Mouse (Mus musculus) C2C12 (cell line): Measurements from ENCODE around the gene Mtf1. TPM values are rescaled to one million over a fixed set of nuclear protein-coding genes. Genes with fewer than 3 reads are reported as not detected.

Experiments used
- H3K27me3 ChIP-seq: one replicate; pipeline ENCODE4 v1.6.1; 2011; ENCODE audit not compliant: control insufficient read depth, insufficient read depth, insufficient read length
- H3K36me3 ChIP-seq: one replicate; pipeline ENCODE4 v1.6.1; 2011; ENCODE audit not compliant: control insufficient read depth, insufficient read depth
- H3K4me3 ChIP-seq: one replicate; pipeline ENCODE4 v1.5.1; 2011; ENCODE audit warnings: mild to moderate bottlenecking, control low read depth; ENCODE audit not compliant: poor library complexity, insufficient read depth, severe bottlenecking
- H3K79me2 ChIP-seq: one replicate; pipeline ENCODE4 v1.6.1; 2011; ENCODE audit not compliant: control insufficient read depth, insufficient read depth
- H3K79me3 ChIP-seq: one replicate; pipeline ENCODE4 v1.6.1; 2011; ENCODE audit warnings: low read depth, control low read depth
- H3ac ChIP-seq: one replicate; pipeline ENCODE3; 2011; ENCODE audit warnings: low read depth; ENCODE audit not compliant: control insufficient read depth, insufficient read length
- CEBPB ChIP-seq: IDR thresholded peaks from one replicate; pipeline ENCODE4 v1.6.1; 2011; ENCODE audit warnings: low read depth, mild to moderate bottlenecking, control low read depth, moderate library complexity
- CTCF ChIP-seq: IDR thresholded peaks from one replicate; pipeline ENCODE4 v1.5.1; 2011; ENCODE audit not compliant: control insufficient read depth, insufficient read depth, insufficient read length
- FOSL1 ChIP-seq: IDR thresholded peaks from one replicate; pipeline ENCODE4 v1.8.0; 2011; ENCODE audit warnings: mild to moderate bottlenecking, low read length; ENCODE audit not compliant: poor library complexity, insufficient read depth, severe bottlenecking
- MAX ChIP-seq: IDR thresholded peaks from one replicate; pipeline ENCODE4 v1.6.1; 2011; ENCODE audit warnings: mild to moderate bottlenecking, control low read depth
- MYOD1 ChIP-seq: IDR thresholded peaks from one replicate; pipeline ENCODE4 v1.6.1; 2011; ENCODE audit warnings: low read depth; ENCODE audit not compliant: control insufficient read depth, insufficient read length
- MYOG ChIP-seq: IDR thresholded peaks from one replicate; pipeline ENCODE4 v1.6.1; 2011; ENCODE audit not compliant: control insufficient read depth, insufficient read length; ENCODE audit errors: extremely low read depth
- USF1 ChIP-seq: IDR thresholded peaks from one replicate; pipeline ENCODE4 v1.6.1; 2011; ENCODE audit warnings: low read depth, mild to moderate bottlenecking, control low read depth, moderate library complexity
- polyA plus RNA-seq: library from polyadenylated mRNA; unstranded; fragments of >200 nt; fragmentation: generic; extraction: Trizol; gene quantifications from one replicate; pipeline ENCODE4 v1.2.1, GENCODE M21; 2012; ENCODE audit warnings: missing spikeins

The Mtf1 gene
- polyA plus RNA-seq, 1 experiment = 10.9 TPM

- no peak overlapping the region for H3K4me3 ChIP-seq
- TF ChIP-seq USF1 (no peak), MAX (no peak), CEBPB (no peak), MYOG (no peak), FOSL1 (no peak)
- peaks cover 18% of the 10 kb centered on the region for H3K36me3 ChIP-seq
- peaks cover 72% of the 10 kb centered on the region for H3K79me2 ChIP-seq
- peaks cover 23% of the 10 kb centered on the region for H3K79me3 ChIP-seq
- no peaks in the 10 kb centered on the region for H3K27me3 ChIP-seq
- H3ac ChIP-seq = no peak overlapping the region
Observed at GRCm38 (mm10) chr4:124817803-124818202, 15.9 kb downstream of the Mtf1 start.

GRCm38 (mm10) chr4:124818832-124819231 lies 16.9 kb downstream of the Mtf1 start:
- Histone ChIP-seq H3K4me3 (no peak overlapping the region), H3K79me3 (peaks cover 20% of the 10 kb centered on the region), H3K27me3 (no peaks in the 10 kb centered on the region), H3K79me2 (peaks cover 61% of the 10 kb centered on the region), H3ac (no peak overlapping the region), H3K36me3 (peaks cover 21% of the 10 kb centered on the region)
- TF ChIP-seq CTCF (no peak), FOSL1 (no peak), CEBPB (no peak), USF1 (no peak), MYOG (no peak), MAX (no peak), MYOD1 (no peak)

GRCm38 (mm10) chr4:124824967-124825366 lies 23.1 kb downstream of the Mtf1 start:
- TF ChIP-seq MYOG (no peak), CEBPB (no peak), MYOD1 (no peak), USF1 (no peak), FOSL1 (no peak), CTCF (no peak), MAX (no peak)
- Histone ChIP-seq H3K79me3 (no peaks in the 10 kb centered on the region), H3K4me3 (no peak overlapping the region), H3K27me3 (no peaks in the 10 kb centered on the region), H3K79me2 (peaks cover 4% of the 10 kb centered on the region), H3K36me3 (peaks cover 18% of the 10 kb centered on the region), H3ac (no peak overlapping the region)

DNA sequence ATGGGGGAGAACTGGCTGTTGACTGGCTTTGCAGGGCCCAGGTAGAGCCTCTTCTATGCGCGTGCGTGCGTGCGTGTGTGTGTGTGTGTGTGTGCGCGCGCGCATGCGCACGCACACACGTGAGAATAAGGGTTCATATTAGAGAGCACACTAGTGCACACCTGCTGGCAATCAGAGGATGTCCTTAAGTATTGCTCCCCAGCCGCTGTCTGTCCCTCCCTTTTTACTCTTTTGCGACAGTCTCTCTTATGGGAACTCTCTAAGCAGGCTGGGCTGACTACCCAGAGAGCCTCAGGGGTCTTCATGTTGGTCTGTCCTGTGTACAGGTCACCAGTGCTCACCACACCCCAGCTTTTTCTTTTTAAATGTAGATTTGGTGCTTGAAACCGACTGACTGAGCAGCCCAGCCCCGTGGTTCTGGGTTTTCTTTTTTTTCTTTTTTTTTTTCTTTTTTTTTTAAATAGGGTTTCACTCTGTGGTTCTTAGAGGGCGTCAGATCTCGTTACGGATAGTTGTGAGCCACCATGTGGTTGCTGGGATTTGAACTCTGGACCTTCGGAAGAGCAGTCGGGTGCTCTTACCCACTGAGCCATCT lies 23.6 kb downstream of the Mtf1 start:
- Histone ChIP-seq H3K36me3 (peaks cover 15% of the 10 kb centered on the region), H3ac (no peak overlapping the region), H3K79me3 (no peaks in the 10 kb centered on the region), H3K79me2 (no peaks in the 10 kb centered on the region), H3K27me3 (no peaks in the 10 kb centered on the region), H3K4me3 (no peak overlapping the region)
- no peak for TF ChIP-seq FOSL1
- TF ChIP-seq MAX = no peak
- TF ChIP-seq CTCF = no peak
- TF ChIP-seq MYOD1 = no peak
- no peak for TF ChIP-seq MYOG
- no peak for TF ChIP-seq USF1
- TF ChIP-seq CEBPB = no peak

- peaks cover 25% of the 10 kb centered on the region for H3K36me3 ChIP-seq
- no peak overlapping the region for H3K4me3 ChIP-seq
Observed at GRCm38 (mm10) chr4:124829671-124830070, 27.8 kb downstream of the Mtf1 start.

GRCm38 (mm10) chr4:124832796-124833195 lies 30.9 kb downstream of the Mtf1 start:
- no peaks in the 10 kb centered on the region for H3K27me3 ChIP-seq
- TF ChIP-seq MAX (no peak), CEBPB (no peak), USF1 (no peak), MYOG (no peak), FOSL1 (no peak), MYOD1 (no peak), CTCF (no peak)
- H3ac ChIP-seq = no peak overlapping the region
- H3K79me3 ChIP-seq = no peaks in the 10 kb centered on the region
- no peak overlapping the region for H3K4me3 ChIP-seq
- peaks cover 34% of the 10 kb centered on the region for H3K36me3 ChIP-seq
- H3K79me2 ChIP-seq = no peaks in the 10 kb centered on the region

More at GRCm38 (mm10) chr4:124829671-124830070, 27.8 kb downstream of the Mtf1 start:
- Histone ChIP-seq H3ac (no peak overlapping the region), H3K79me3 (no peaks in the 10 kb centered on the region), H3K79me2 (no peaks in the 10 kb centered on the region), H3K27me3 (no peaks in the 10 kb centered on the region)
- TF ChIP-seq CTCF = no peak
- TF ChIP-seq USF1 = no peak
- no peak for TF ChIP-seq MYOG
- no peak for TF ChIP-seq CEBPB
- TF ChIP-seq FOSL1 = no peak
